Mouse (Mus musculus): Measurements from ENCODE around the gene Psmg3. TPM values are rescaled to one million over a fixed set of nuclear protein-coding genes. Genes with fewer than 3 reads are reported as not detected.

Gene Psmg3
- polyA plus RNA-seq, 1 experiment from 2014 or later, result 80.3 TPM

- 86% methylated on average over 3 of the region's 3 CpGs for WGBS
- ATAC-seq, result no peak
These were observed 8.6 kb downstream of the Psmg3 start for GRCm38 (mm10) chr5:139818056-139818455.

GRCm38 (mm10) chr5:139817292-139817691 lies 9.4 kb downstream of the Psmg3 start:
- H3K27ac ChIP-seq (ENCODE audit: low read length), result no peak overlapping the region
- no peak for ATAC-seq
- no peaks in the 10 kb centered on the region for H3K9me3 ChIP-seq (ENCODE audit: control insufficient read depth, low read length)
- no peak overlapping the region for H3K4me3 ChIP-seq (ENCODE audit: low read length)
- H3K9ac ChIP-seq (ENCODE audit: low read depth, low read length), result no peak overlapping the region
- no peaks in the 10 kb centered on the region for H3K27me3 ChIP-seq (replicated peaks; ENCODE audit: control insufficient read depth, insufficient read depth, low read length)
- H3K4me2 ChIP-seq (ENCODE audit: low read depth, low read length), result no peak overlapping the region
- H3K4me1 ChIP-seq (ENCODE audit: control insufficient read depth, insufficient read depth, low read length), result peaks cover 30% of the 10 kb centered on the region
- WGBS, result 0% methylated on average over 1 of the region's 1 CpGs
- no peaks in the 10 kb centered on the region for H3K36me3 ChIP-seq (ENCODE audit: control insufficient read depth, insufficient read depth, low read length)

More at GRCm38 (mm10) chr5:139818056-139818455, 8.6 kb downstream of the Psmg3 start:
- Histone ChIP-seq H3K4me2 (ENCODE audit: low read depth, low read length) (peak overlapping the region; percentile 47), H3K36me3 (ENCODE audit: control insufficient read depth, insufficient read depth, low read length) (peaks cover 3% of the 10 kb centered on the region; the same call in 1 of the 2 replicates), H3K4me1 (ENCODE audit: control insufficient read depth, insufficient read depth, low read length) (peaks cover 23% of the 10 kb centered on the region), H3K9ac (ENCODE audit: low read depth, low read length) (peak overlapping the region; percentile 69), H3K27me3 (replicated peaks; ENCODE audit: control insufficient read depth, insufficient read depth, low read length) (no peaks in the 10 kb centered on the region), H3K27ac (ENCODE audit: low read length) (peak overlapping the region; percentile 94), H3K9me3 (ENCODE audit: control insufficient read depth, low read length) (no peaks in the 10 kb centered on the region), H3K4me3 (ENCODE audit: low read length) (peak overlapping the region; percentile 42)

- Histone ChIP-seq H3K4me3 (ENCODE audit: low read length) (no peak overlapping the region), H3K9ac (ENCODE audit: low read depth, low read length) (no peak overlapping the region), H3K4me2 (ENCODE audit: low read depth, low read length) (no peak overlapping the region), H3K27ac (ENCODE audit: low read length) (no peak overlapping the region), H3K36me3 (ENCODE audit: control insufficient read depth, insufficient read depth, low read length) (no peaks in the 10 kb centered on the region), H3K27me3 (replicated peaks; ENCODE audit: control insufficient read depth, insufficient read depth, low read length) (no peaks in the 10 kb centered on the region), H3K9me3 (ENCODE audit: control insufficient read depth, low read length) (no peaks in the 10 kb centered on the region), H3K4me1 (ENCODE audit: control insufficient read depth, insufficient read depth, low read length) (peaks cover 29% of the 10 kb centered on the region)
- ATAC-seq, result no peak
These were observed 10.2 kb downstream of the Psmg3 start for GRCm38 (mm10) chr5:139816445-139816844.

GRCm38 (mm10) chr5:139815964-139816363 lies 10.7 kb downstream of the Psmg3 start:
- 55% methylated on average over 6 of the region's 6 CpGs for WGBS
- ATAC-seq, result no peak

GRCm38 (mm10) chr5:139813963-139814381 lies 12.7 kb downstream of the Psmg3 start:
- Histone ChIP-seq H3K4me3 (ENCODE audit: low read length) (peak overlapping the region; percentile 46), H3K4me2 (ENCODE audit: low read depth, low read length) (peak overlapping the region; percentile 44), H3K27me3 (replicated peaks; ENCODE audit: control insufficient read depth, insufficient read depth, low read length) (no peaks in the 10 kb centered on the region), H3K36me3 (ENCODE audit: control insufficient read depth, insufficient read depth, low read length) (peaks cover 3% of the 10 kb centered on the region; the same call in 1 of the 2 replicates), H3K27ac (ENCODE audit: low read length) (peak overlapping the region; percentile 86), H3K9me3 (ENCODE audit: control insufficient read depth, low read length) (no peaks in the 10 kb centered on the region), H3K4me1 (ENCODE audit: control insufficient read depth, insufficient read depth, low read length) (peaks cover 19% of the 10 kb centered on the region), H3K9ac (ENCODE audit: low read depth, low read length) (peak overlapping the region; percentile 66)
- peak; percentile 72 for ATAC-seq
- WGBS, result 4% methylated on average over 13 of the region's 13 CpGs

More at GRCm38 (mm10) chr5:139815964-139816363, 10.7 kb downstream of the Psmg3 start:
- Histone ChIP-seq H3K4me2 (ENCODE audit: low read depth, low read length) (no peak overlapping the region), H3K27ac (ENCODE audit: low read length) (no peak overlapping the region), H3K4me1 (ENCODE audit: control insufficient read depth, insufficient read depth, low read length) (peaks cover 24% of the 10 kb centered on the region), H3K4me3 (ENCODE audit: low read length) (no peak overlapping the region), H3K9me3 (ENCODE audit: control insufficient read depth, low read length) (no peaks in the 10 kb centered on the region), H3K9ac (ENCODE audit: low read depth, low read length) (no peak overlapping the region), H3K27me3 (replicated peaks; ENCODE audit: control insufficient read depth, insufficient read depth, low read length) (no peaks in the 10 kb centered on the region), H3K36me3 (ENCODE audit: control insufficient read depth, insufficient read depth, low read length) (no peaks in the 10 kb centered on the region)

GRCm38 (mm10) chr5:139813126-139813490 lies 13.6 kb downstream of the Psmg3 start:
- peak overlapping the region; percentile 44 for H3K4me2 ChIP-seq (ENCODE audit: low read depth, low read length)
- H3K27me3 ChIP-seq (replicated peaks; ENCODE audit: control insufficient read depth, insufficient read depth, low read length), result no peaks in the 10 kb centered on the region
- peaks cover 3% of the 10 kb centered on the region; the same call in 1 of the 2 replicates for H3K36me3 ChIP-seq (ENCODE audit: control insufficient read depth, insufficient read depth, low read length)
- peak overlapping the region; percentile 86 for H3K27ac ChIP-seq (ENCODE audit: low read length)
- H3K9ac ChIP-seq (ENCODE audit: low read depth, low read length), result peak overlapping the region; percentile 66
- no peaks in the 10 kb centered on the region for H3K9me3 ChIP-seq (ENCODE audit: control insufficient read depth, low read length)
- WGBS, result 28% methylated on average over 10 of the region's 10 CpGs
- ATAC-seq, result peak; percentile 41
- peaks cover 19% of the 10 kb centered on the region for H3K4me1 ChIP-seq (ENCODE audit: control insufficient read depth, insufficient read depth, low read length)
- H3K4me3 ChIP-seq (ENCODE audit: low read length), result peak overlapping the region; percentile 46

- peak overlapping the region; percentile 86 for H3K27ac ChIP-seq (ENCODE audit: low read length)
- H3K9ac ChIP-seq (ENCODE audit: low read depth, low read length), result peak overlapping the region; percentile 66
- no peaks in the 10 kb centered on the region for H3K9me3 ChIP-seq (ENCODE audit: control insufficient read depth, low read length)
- 60% methylated on average over 20 of the region's 20 CpGs for WGBS
- no peaks in the 10 kb centered on the region for H3K27me3 ChIP-seq (replicated peaks; ENCODE audit: control insufficient read depth, insufficient read depth, low read length)
- ATAC-seq, result peak; percentile 3
- H3K36me3 ChIP-seq (ENCODE audit: control insufficient read depth, insufficient read depth, low read length), result peaks cover 5% of the 10 kb centered on the region; the same call in 1 of the 2 replicates
- peak overlapping the region; percentile 46 for H3K4me3 ChIP-seq (ENCODE audit: low read length)
- peak overlapping the region; percentile 44 for H3K4me2 ChIP-seq (ENCODE audit: low read depth, low read length)
- peaks cover 19% of the 10 kb centered on the region for H3K4me1 ChIP-seq (ENCODE audit: control insufficient read depth, insufficient read depth, low read length)
These were observed 14.1 kb downstream of the Psmg3 start for GRCm38 (mm10) chr5:139812398-139813125.

GRCm38 (mm10) chr5:139811677-139812397 lies 14.8 kb downstream of the Psmg3 start:
- WGBS, result 75% methylated on average over 15 of the region's 15 CpGs
- H3K27me3 ChIP-seq (replicated peaks; ENCODE audit: control insufficient read depth, insufficient read depth, low read length), result no peaks in the 10 kb centered on the region
- H3K9ac ChIP-seq (ENCODE audit: low read depth, low read length), result 0 out of 2 replicates have a peak overlapping the region, but pooled peaks have one; percentile 26
- ATAC-seq, result peak; percentile 27; the same call in 1 of the 2 replicates
- 0 out of 2 replicates have a peak overlapping the region, but pooled peaks have one; percentile 7 for H3K4me2 ChIP-seq (ENCODE audit: low read depth, low read length)
- no peak overlapping the region; the same call in 1 of the 2 replicates for H3K4me3 ChIP-seq (ENCODE audit: low read length)
- peaks cover 8% of the 10 kb centered on the region for H3K36me3 ChIP-seq (ENCODE audit: control insufficient read depth, insufficient read depth, low read length)
- H3K27ac ChIP-seq (ENCODE audit: low read length), result peak overlapping the region; percentile 58; the same call in 1 of the 2 replicates
- peaks cover 19% of the 10 kb centered on the region for H3K4me1 ChIP-seq (ENCODE audit: control insufficient read depth, insufficient read depth, low read length)
- no peaks in the 10 kb centered on the region for H3K9me3 ChIP-seq (ENCODE audit: control insufficient read depth, low read length)

GRCm38 (mm10) chr5:139809397-139809796 lies 17.3 kb downstream of the Psmg3 start:
- Histone ChIP-seq H3K9me3 (ENCODE audit: control insufficient read depth, low read length) (no peaks in the 10 kb centered on the region), H3K4me1 (ENCODE audit: control insufficient read depth, insufficient read depth, low read length) (peaks cover 15% of the 10 kb centered on the region), H3K4me2 (ENCODE audit: low read depth, low read length) (no peak overlapping the region), H3K27me3 (replicated peaks; ENCODE audit: control insufficient read depth, insufficient read depth, low read length) (no peaks in the 10 kb centered on the region), H3K9ac (ENCODE audit: low read depth, low read length) (no peak overlapping the region), H3K4me3 (ENCODE audit: low read length) (no peak overlapping the region), H3K36me3 (ENCODE audit: control insufficient read depth, insufficient read depth, low read length) (peaks cover 11% of the 10 kb centered on the region), H3K27ac (ENCODE audit: low read length) (no peak overlapping the region)
- WGBS, result 52% methylated on average over 4 of the region's 4 CpGs
- ATAC-seq, result no peak

Data from intestine, embryonic 16.5 days (tissue).